Mouse (Mus musculus): ENCODE results near the gene Rpl38.
A peak's percentile ranks its signal among the peaks of the same experiment; 100 is the strongest.

The Rpl38 gene

DNA sequence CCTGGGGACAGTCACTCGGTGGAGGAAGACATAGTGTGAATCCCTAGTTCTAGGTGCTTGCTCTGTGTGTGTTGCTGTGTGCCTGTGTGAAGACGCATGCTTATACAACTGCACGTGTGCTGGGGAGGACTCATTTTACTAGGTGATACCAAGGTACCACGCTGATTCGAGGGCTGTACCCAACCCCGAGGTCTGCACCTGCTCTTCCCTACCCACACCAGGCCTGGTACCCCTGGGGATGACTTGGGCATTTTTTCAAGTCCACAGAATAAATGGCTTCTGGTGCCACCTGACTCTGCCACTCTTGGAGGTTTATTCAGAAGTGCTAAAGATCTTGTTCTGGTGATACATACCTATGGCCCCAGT is 34.7 kb downstream of the Rpl38 start:
- DNase-seq (ENCODE audit: low spot score in 2 of 2): no peak

DNA sequence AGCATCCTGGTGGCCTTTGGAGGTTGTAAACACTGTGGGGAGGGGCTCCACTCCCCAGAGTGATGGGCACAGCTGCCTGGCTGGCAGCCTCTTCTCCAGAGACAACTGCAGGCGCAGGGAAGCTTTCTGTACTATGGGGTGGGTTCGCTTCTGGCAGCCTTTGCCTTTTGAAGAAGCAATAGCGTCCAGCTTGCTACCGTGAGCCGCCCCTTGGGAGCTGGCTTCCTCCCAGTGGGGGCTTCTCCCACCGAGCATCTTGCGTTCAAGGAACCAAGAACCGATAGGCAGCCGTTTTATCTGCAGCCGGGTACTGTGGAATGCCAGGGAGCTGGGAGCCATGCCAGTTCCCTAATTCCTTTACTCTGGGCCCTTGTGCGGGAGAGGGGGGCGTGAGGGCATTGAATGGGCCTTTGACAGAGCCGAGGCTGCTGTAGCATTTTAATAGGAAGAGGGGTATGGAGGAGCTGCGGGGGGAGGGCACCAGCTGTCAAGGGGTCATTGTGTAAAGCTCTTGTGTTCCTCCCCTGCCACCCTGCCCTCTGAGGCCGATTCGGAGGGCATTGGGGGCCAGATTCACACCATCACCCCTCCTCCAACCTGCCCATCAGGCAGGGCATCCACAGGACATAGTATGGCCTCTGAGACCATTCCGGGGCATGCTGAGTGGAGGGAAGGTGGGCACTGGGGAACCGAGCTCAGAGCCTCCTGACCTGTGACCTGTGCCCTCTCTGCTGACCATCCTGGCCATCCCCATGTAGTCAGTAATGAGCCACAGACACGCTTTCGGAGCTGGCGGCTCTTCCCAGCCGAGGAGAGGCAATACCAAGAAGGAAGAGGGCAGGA is 36.0 kb downstream of the Rpl38 start:
- peak; percentile 74 to 81 for DNase-seq (ENCODE audit: low spot score in 2 of 2)

DNA sequence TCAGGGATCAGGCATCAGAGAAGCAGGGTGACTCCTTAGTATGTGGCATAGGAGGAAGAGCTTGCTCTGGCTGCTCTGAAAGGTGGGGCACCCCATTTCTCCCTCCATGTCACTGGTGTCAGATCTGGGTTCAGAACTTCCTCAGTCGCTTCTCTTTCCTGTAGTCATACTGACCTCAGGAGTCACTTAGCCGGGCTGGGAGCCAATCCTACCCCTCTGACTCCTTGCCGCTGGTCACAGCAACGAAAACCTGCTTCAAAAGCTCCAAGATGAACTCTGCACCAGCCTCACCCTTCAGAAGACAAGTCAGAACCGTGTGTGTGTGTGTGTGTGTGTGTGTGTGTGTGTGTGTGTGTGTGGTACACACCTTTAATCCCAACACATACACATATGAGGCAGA is 38.0 kb downstream of the Rpl38 start:
- no peak for DNase-seq (ENCODE audit: low spot score in 2 of 2)

DNA sequence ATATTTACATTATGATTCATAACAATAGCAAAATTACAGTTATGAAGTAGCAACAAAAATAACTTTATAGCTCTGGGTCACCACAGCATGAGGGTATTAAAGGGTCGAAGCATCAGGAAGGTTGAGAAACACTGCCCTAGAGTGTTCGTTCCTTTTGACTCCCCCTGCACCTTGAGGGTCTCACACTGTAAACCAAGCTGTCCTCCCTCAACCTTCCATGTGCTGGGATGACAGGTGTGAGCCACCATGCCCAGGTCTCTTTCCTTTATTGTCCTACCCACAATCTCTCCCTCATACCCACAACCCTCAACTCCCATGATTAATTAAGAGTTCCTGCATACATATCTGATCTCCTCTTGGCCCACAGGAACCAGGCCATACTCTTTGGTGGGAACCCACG is 43.1 kb downstream of the Rpl38 start:
- DNase-seq (ENCODE audit: low spot score in 2 of 2): no peak

DNA sequence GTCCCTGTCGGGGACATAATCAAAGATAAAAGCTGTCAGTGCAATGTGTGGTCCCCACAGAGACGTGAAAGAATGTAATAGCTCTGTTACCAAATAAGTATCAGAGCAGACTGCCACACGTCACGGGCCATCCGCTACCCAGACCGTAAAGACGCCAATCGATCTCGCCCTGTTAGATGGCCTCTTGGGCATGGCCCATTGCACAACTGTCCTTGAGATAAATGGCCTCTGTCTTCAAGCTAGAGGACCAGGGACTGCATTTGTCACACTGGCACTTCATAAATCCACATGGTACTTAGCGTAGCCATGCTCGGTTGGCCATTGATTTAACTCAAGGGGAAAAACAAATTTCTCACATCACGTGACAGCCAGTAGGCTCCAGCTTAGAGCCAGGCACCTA is 43.5 kb downstream of the Rpl38 start:
- no peak for DNase-seq (ENCODE audit: low spot score in 2 of 2)

DNA sequence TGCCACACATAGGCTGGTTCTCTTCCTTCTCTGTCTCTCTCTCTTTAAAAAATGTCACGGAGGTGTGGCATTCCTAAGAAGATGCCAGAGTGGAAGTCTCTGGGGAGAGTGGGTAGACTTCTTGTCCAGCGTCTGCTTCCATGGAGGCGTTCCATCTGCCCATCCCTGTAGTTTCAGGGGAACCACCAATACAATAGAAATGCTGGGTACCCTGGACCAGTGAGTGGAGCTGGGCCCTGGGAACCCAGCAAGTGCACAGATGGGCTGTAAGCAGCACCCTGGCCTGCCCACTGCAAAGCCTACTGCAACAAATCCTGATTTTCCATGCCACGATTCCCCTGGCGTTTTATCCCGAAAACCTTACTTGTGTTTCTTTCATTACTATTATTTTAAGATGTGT is 46.2 kb downstream of the Rpl38 start:
- DNase-seq (ENCODE audit: low spot score in 2 of 2): no peak

DNA sequence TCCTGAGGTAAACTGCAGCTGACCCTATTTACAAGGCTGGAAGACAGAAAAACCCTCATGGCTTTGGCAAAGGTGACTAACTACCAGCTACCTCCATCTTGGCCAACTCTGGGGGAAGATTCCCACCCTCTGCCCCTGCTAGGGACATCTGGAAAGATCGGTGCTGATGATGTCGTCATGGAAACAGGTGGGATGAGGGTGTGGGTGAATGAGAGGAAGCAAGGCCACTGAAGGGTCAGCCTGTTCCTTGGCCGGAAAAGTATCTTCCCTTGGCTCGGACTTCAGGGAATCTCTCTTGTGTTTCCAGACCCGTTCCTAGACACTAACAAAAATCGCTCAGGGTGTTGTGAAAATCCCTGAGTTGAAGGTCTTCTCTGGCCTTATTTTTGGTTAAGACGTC is 47.2 kb downstream of the Rpl38 start:
- DNase-seq (ENCODE audit: low spot score in 2 of 2): no peak

DNA sequence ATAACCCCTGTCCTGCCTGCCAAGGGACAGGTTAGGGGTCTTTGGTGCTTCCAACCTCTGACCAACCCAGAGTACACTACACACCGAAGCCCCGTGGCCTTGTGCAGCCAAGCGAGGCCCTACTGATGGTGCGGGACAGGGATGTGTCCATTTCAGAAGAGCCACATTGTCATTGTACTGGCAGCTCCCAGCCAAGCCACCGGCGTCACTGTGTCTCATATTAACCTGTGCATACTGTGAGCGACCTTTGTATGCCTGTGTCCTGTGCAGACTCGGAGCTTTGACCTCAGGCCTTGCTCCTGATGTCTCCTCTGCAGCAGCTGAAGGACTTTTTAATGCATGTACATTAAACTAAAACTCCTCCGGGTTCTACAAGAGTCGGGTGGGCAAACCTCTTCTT is 52.2 kb downstream of the Rpl38 start:
- no peak for DNase-seq (ENCODE audit: low spot score in 2 of 2)
